Mouse (Mus musculus) testis, adult 2 months (tissue): Measurements from ENCODE around the gene Hoxc6. TPM values are rescaled to one million over a fixed set of nuclear protein-coding genes. Genes with fewer than 3 reads are reported as not detected.
A peak's percentile ranks its signal among the peaks of the same experiment; 100 is the strongest.

Source experiments
- H3K27ac ChIP-seq: fragments of 200-500 bp; 2 replicates; pipeline ENCODE4 v1.5.1; 2012; ENCODE audit warnings: low read depth, low read length; ENCODE audit not compliant: control insufficient read depth, insufficient read depth
- H3K27me3 ChIP-seq: fragments of 200-500 bp; 2 replicates; pipeline ENCODE4 v1.6.1; 2012; ENCODE audit warnings: mild to moderate bottlenecking, low read length, moderate library complexity; ENCODE audit not compliant: control insufficient read depth, insufficient read depth
- H3K36me3 ChIP-seq: fragments of 200-500 bp; 2 replicates; pipeline ENCODE4 v1.6.1; 2012; ENCODE audit warnings: mild to moderate bottlenecking, low read length; ENCODE audit not compliant: control insufficient read depth, insufficient read depth
- H3K4me1 ChIP-seq: fragments of 200-500 bp; 2 replicates; pipeline ENCODE4 v1.6.1; 2012; ENCODE audit warnings: low read length; ENCODE audit not compliant: control insufficient read depth, insufficient read depth
- H3K4me3 ChIP-seq: fragments of 200-500 bp; 2 replicates; pipeline ENCODE4 v1.5.1; 2012; ENCODE audit warnings: low read depth, mild to moderate bottlenecking, low read length, moderate library complexity, mixed read lengths; ENCODE audit not compliant: control insufficient read depth
- CTCF ChIP-seq: fragments of 200-500 bp; IDR thresholded peaks from 2 replicates; pipeline ENCODE4 v1.5.1; 2012; ENCODE audit warnings: low read depth, mild to moderate bottlenecking, inconsistent platforms, low read length, moderate library complexity; ENCODE audit not compliant: control insufficient read depth, insufficient read depth, insufficient replicate concordance
- POLR2A ChIP-seq: fragments of 200-500 bp; IDR thresholded peaks from 2 replicates; pipeline ENCODE4 v1.6.1; 2012; ENCODE audit warnings: low read depth, mild to moderate bottlenecking, inconsistent platforms, low read length, moderate library complexity; ENCODE audit not compliant: control insufficient read depth
- polyA plus RNA-seq: library from polyadenylated mRNA; depleted of rRNA; stranded (reverse); fragments of >200 nt; gene quantifications from 2 replicates; pipeline ENCODE4 v1.2.3, GENCODE M21; 2012

Gene Hoxc6
- polyA plus RNA-seq, 1 experiment = 1.0 TPM

- Histone ChIP-seq H3K4me3 (no peak overlapping the region), H3K27me3 (peaks cover 6% of the 10 kb centered on the region; the same call in 1 of the 2 replicates), H3K27ac (no peak overlapping the region), H3K4me1 (peaks cover 6% of the 10 kb centered on the region), H3K36me3 (no peaks in the 10 kb centered on the region)
- no peak for TF ChIP-seq POLR2A
- no peak for TF ChIP-seq CTCF
These were observed 20.6 kb upstream of the Hoxc6 start for GRCm38 (mm10) chr15:102977423-102977974.

GRCm38 (mm10) chr15:102978615-102979515, 19.2 kb upstream of the Hoxc6 start:
- Histone ChIP-seq H3K27ac (no peak overlapping the region), H3K27me3 (peaks cover 10% of the 10 kb centered on the region), H3K36me3 (no peaks in the 10 kb centered on the region), H3K4me1 (peaks cover 6% of the 10 kb centered on the region), H3K4me3 (no peak overlapping the region)
- TF ChIP-seq POLR2A (no peak), CTCF (no peak)

GRCm38 (mm10) chr15:102979936-102980335, 18.1 kb upstream of the Hoxc6 start:
- Histone ChIP-seq H3K4me1 (peaks cover 6% of the 10 kb centered on the region), H3K27ac (no peak overlapping the region), H3K36me3 (no peaks in the 10 kb centered on the region), H3K4me3 (no peak overlapping the region), H3K27me3 (peaks cover 12% of the 10 kb centered on the region)
- TF ChIP-seq CTCF (no peak), POLR2A (no peak)

DNA sequence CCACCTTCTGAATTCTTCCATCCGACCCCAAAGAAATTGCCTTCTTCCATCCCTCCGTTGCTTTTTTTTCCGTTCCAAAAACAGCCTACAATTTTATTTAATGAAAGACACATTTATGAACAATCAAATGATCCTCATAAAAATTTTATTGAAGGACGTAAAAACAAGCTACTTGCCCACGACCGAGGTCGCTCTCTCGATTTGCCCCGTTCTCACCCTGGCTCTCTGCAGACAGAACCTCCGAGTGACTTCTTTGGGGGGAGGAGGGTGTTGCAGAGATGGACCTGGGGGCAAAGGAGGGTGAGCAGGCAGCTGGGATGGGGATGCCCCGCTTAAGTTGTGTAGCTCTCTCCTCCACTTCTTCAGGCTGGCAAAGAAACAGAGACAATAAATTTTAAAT, 17.7 kb upstream of the Hoxc6 start:
- TF ChIP-seq CTCF = no peak
- no peak for TF ChIP-seq POLR2A
- Histone ChIP-seq H3K4me3 (no peak overlapping the region), H3K36me3 (no peaks in the 10 kb centered on the region), H3K4me1 (peaks cover 6% of the 10 kb centered on the region), H3K27ac (no peak overlapping the region), H3K27me3 (peaks cover 12% of the 10 kb centered on the region)

DNA sequence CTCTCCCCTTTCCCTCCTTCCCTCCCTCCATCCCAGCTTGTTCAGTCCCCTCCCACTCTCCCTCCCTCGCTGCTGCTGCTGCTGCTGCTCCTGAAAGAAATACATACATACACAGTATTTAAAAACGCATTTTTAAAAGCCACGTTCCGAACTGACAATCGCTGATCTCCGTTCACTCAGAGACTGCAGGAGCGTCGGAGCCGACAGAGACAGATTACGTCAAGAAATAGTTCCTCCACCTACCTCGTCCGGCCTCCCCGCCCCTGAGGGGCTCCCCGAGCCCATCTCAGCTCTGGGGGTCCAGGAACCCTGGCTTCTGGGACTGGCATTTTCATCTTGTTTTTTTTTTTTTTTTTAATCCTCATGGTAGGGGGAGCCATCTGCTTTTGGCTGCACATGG, 17.1 kb upstream of the Hoxc6 start:
- H3K27me3 ChIP-seq = peaks cover 12% of the 10 kb centered on the region
- H3K36me3 ChIP-seq = no peaks in the 10 kb centered on the region
- peak overlapping the region; percentile 24; the same call in 1 of the 2 replicates for H3K4me3 ChIP-seq
- no peak overlapping the region for H3K27ac ChIP-seq
- peaks cover 4% of the 10 kb centered on the region for H3K4me1 ChIP-seq
- TF ChIP-seq CTCF (no peak), POLR2A (no peak)

DNA sequence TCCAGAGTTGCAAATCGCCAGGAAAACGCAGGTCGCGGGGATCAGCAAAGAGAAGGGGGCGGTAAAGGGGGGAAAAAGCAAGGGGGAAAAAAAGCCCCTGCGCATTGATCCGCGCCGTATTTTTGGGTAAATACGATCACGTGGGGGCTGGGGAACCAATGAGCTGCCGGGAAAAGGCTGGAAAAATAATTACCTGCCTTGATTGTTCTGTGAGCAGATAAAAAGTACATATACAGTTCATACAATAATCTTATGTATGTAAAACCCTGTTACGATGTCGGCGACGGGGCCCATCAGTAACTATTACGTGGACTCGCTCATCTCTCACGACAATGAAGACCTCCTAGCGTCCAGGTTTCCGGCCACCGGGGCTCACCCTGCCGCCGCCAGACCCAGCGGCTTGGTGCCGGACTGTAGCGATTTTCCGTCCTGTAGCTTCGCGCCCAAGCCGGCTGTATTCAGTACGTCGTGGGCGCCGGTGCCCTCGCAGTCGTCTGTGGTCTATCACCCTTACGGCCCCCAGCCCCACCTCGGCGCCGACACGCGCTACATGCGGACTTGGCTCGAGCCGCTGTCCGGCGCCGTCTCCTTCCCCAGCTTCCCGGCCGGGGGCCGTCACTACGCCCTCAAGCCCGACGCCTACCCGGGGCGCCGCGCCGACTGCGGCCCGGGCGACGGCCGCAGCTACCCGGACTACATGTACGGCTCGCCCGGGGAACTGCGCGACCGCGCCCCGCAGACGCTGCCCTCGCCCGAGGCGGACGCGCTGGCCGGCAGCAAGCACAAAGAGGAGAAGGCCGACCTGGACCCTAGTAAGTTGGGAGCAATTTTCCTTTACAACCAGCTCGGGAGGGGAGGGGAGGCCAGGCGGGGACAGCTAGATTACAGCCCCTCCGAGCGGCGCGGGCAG, 16.4 kb upstream of the Hoxc6 start:
- H3K4me1 ChIP-seq = peaks cover 4% of the 10 kb centered on the region
- peak overlapping the region; percentile 80 for H3K4me3 ChIP-seq
- H3K36me3 ChIP-seq = no peaks in the 10 kb centered on the region
- H3K27me3 ChIP-seq = peaks cover 12% of the 10 kb centered on the region
- TF ChIP-seq CTCF (no peak), POLR2A (no peak)
- no peak overlapping the region for H3K27ac ChIP-seq

- H3K36me3 ChIP-seq = no peaks in the 10 kb centered on the region
- peaks cover 4% of the 10 kb centered on the region for H3K4me1 ChIP-seq
- TF ChIP-seq POLR2A = no peak
- no peak for TF ChIP-seq CTCF
- no peak overlapping the region for H3K27ac ChIP-seq
- H3K27me3 ChIP-seq = peaks cover 13% of the 10 kb centered on the region
- no peak overlapping the region for H3K4me3 ChIP-seq
These were observed 14.3 kb upstream of the Hoxc6 start for GRCm38 (mm10) chr15:102983716-102984115.
